Mouse (Mus musculus) CD8-positive naive resting alpha-beta T cell, adult 2 months (primary cell): Measurements from ENCODE around the gene Ifitm6.
A peak's percentile ranks its signal among the peaks of the same experiment; 100 is the strongest.
"Not testable (repeated sequence)": the region's sequence is repeated elsewhere in the genome, so short reads cannot be mapped to it uniquely, and the experiment has no call there.

Source experiments
- DNase-seq, 2 experiments: peaks; one replicate each; pipeline ENCODE4 v3.0.0; 2022; ENCODE audit warnings: low read depth in 2 of 2, low spot score in 2 of 2

Ifitm6 gene

GRCm38 (mm10) chr7:141017824-141018223, at the start of gene Ifitm6:
Ifitm6 (minus strand) TSS chr7:141017924.
- DNase-seq, result not testable (repeated sequence)

DNA sequence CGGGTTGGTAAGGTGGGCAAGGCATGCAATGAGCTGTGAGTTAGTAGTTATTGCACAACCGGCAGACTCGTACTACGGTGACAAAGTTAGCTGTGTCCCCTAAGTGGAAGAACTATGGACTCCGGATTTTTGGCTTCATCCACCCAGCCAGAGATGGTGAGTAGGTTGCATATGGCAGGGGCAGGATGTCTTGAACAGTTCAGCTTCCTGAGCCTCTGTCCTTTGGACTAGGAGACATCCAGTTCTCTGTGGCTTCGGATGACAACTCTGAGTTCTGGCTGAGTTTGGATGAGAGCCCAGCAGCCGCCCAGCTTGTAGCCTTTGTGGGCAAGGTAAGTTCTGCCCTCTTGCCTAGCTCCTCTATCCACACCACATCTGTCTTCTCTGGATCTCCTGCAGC, 46.9 kb upstream of the Ifitm6 start:
- DNase-seq, result no peak

GRCm38 (mm10) chr7:141064175-141064574, 46.5 kb upstream of the Ifitm6 start:
- DNase-seq, result peak in 1 of 2 experiments; percentile 40

DNA sequence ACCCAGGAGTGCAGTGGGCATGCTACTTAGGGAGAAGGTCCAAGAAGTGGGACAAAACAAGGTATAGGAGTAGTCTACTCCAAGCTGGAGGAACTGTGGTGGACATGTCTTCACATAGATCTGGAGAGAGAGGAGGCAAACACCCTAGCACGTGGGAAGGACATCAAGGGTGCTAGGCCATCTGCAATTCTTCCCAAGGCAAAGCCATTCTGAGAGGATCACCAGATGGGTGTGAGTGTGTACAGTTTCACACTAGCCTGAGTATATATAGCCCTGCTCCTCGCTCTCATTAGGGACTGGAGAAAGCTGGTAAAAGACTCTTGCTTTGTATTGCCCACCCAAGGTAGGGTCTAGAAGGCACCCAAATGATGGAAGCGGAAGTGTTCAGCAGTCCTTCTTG, 45.6 kb upstream of the Ifitm6 start:
- DNase-seq, result no peak

DNA sequence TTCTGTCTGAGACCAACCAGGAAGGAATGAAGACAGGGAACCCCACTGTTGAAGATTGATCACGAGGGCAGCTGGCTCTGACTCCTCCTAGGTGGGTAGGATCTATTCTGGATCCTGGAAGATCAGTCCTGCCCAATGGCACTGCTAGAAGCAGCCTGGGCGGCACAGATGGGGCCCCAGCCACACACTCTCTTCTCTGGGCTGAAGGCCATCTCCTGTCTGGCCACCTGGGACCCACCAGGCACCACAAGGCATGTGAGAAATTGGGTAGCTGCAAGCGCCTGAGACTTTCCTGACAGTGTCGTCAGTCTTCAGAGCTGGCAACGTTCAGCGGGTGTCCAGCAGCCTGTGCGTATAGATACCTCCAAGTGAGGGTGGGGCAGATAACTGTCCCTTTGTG, 44.8 kb upstream of the Ifitm6 start:
- no peak for DNase-seq

DNA sequence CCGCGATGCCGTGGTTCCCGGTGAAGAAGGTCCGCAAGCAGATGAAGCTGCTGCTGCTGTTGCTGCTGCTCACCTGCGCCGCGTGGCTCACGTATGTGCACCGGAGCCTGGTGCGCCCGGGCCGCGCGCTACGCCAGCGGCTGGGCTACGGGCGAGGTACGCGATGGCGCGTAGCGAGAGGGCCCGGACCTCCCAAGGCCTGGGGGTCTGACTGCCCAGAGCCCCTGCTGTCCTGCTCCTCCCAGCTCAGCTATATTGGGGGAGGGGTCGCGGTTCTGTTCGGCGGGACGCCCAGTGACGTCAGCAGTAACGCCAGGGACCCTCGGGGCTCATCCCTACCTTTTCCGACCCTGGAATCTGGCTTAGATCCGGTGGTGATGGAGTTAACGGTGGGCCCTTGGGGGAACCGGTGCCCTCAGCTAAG, 43.6 kb upstream of the Ifitm6 start:
- DNase-seq, result no peak

GRCm38 (mm10) chr7:141060426-141061242, 42.9 kb upstream of the Ifitm6 start, which contains the start of gene B4galnt4:
B4galnt4 (plus strand) TSS chr7:141061104.
- DNase-seq, result no peak

DNA sequence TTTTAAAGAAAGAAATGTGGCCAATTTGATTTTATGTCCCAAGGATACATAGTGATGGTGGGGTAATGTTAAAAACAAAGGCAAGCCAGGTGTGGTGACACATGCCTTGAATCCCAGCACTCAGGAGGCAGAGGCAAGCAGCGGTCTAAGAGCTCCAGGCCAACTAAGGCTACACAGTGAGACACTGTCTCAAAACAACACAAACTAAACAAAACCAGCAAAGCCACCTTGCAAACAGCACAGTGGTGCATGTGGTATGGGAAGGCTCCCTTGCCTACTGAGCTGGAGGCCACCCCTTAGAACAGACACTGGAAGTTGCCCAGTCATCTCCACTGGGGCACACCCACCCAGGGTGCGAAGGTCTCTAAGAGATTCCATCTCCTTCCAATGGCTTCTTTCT, 42.2 kb upstream of the Ifitm6 start:
- no peak for DNase-seq

- DNase-seq, result peak in 1 of 2 experiments; percentile 38
Observed at GRCm38 (mm10) chr7:141058601-141059341, 41.0 kb upstream of the Ifitm6 start.

GRCm38 (mm10) chr7:141057541-141057940, 39.8 kb upstream of the Ifitm6 start:
- no peak for DNase-seq

GRCm38 (mm10) chr7:141056976-141057375, 39.3 kb upstream of the Ifitm6 start:
- no peak for DNase-seq

DNA sequence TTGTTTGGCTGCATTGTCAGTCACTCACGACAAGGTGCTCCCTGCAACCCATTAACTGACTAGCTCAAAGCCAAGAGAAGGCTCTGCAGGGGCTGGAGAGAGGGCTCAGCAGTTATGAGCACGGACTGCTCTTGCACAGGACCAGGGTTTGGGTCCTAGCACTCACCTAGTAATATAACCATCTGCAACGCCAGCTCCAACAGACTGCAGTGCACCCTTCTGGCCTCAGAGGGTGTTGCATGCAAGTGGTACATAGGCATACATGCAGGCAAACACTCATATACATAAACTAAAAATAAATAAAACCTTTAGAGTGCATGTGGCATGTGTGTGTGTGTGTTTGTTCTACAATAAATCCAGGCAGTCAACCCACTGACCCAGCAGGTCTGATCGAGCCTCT, 38.1 kb upstream of the Ifitm6 start:
- DNase-seq, result no peak

GRCm38 (mm10) chr7:141052421-141052820, 34.7 kb upstream of the Ifitm6 start:
- DNase-seq, result no peak

DNA sequence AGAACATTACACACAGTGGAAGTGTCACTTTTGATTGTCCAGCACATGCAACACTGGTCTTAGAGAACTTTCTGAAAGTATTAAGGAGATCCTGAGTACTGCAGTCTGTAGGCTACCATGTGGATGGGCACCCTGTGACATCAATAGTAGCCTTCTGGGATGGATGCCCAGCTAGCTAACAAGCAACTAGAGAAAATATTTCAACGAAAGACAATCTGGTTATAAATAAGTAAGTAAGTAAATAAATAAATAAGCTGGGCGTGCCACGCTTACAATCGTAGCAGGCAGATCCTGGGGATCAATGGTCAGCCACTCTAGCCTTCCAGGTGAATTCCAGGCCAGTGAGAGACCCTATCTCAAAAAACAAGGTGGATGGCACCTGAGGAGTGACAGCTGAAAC, 34.3 kb upstream of the Ifitm6 start:
- DNase-seq, result no peak

DNA sequence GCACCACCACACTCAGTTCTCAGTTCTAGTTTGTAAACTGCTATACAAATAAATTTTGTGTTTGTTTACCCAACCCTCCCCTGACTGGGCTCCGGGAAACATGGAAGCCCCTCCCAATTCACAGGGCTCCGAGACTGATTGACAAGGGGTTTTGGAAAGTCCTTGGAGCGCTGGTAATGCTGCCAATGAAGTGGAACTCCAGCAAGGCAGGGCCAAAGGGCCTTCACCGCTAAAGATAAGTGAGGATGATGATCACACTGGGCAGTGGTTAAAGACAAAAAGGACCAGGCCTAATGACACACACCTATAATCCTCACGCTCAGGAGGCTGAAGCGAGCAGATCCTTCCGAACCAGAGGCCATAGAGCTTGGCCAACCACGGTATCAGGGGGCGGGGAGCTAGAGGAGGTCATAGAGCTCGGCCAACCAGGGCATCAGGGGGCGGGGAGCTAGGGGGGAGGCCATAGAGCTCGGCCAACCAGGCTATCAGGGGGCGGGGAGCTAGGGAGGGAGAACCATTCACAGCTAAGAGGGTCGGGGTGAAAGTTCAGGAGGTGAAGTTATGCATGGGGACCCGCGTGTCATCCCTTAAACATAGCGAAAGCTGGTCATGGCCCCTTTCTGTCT, 33.4 kb upstream of the Ifitm6 start:
- no peak for DNase-seq

- no peak for DNase-seq
Observed at GRCm38 (mm10) chr7:141049326-141049725, 31.6 kb upstream of the Ifitm6 start.

GRCm38 (mm10) chr7:141048226-141049218, 30.8 kb upstream of the Ifitm6 start:
- peak; percentile 82 to 85 for DNase-seq

- no peak for DNase-seq
Observed at GRCm38 (mm10) chr7:141047581-141048225, 30.0 kb upstream of the Ifitm6 start.

DNA sequence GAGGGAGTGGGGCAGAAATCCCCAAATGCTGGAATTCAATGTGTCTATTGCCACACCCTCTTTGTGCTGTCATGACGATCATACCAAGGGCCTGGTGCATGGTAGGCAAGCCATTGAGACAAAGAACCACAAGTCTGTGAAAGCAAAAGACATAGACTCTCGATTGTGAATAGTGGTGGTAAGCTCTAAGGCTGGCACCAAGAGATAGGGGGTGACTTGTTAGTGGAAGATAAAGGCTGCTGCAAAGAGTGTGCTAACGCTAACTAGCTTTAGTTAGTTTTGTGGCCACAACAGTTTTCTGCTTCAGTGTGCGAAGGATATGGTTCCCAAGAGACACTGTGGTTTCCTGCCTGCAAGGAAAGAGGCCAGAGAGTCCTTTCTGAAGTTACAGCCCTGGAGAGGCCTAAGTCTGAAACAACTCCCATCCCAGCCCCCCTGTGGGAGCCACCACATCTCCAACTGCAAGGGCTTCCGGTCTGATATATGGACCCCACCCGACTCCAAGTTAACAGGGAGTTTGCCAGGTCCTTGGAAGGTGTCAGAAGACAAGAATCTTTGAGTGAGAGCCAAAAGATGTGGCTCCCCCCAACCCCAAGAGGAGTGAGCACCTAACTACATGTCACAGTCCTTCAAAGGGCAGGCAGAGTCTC, 29.3 kb upstream of the Ifitm6 start:
- DNase-seq, result no peak

DNA sequence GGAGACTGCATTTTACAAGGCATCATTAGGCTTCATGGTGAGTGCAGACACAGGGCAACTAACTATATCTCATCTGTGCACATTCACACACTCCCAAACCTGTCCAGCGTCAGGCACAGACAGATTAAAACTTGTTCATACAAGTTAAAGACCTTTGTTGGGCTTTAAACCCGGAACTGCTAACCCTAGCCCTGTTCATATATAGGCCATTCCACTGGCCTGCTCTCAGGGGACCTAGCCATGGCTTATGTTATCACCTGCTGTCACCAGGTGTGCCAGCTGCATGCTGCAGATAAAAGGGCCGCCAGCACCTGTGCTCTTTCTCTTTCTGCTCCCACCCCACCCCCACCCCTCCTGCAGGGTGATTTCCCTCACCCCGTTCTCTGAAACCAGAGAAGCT, 24.8 kb upstream of the Ifitm6 start:
- no peak for DNase-seq
